Mouse (Mus musculus) ovary, adult 18-20 months (tissue): ENCODE data around the gene Atg5.

Experiments used
- DNase-seq: peaks from one replicate; pipeline ENCODE4 v3.0.0; 2022; ENCODE audit warnings: low spot score, mixed read lengths

The Atg5 gene

DNA sequence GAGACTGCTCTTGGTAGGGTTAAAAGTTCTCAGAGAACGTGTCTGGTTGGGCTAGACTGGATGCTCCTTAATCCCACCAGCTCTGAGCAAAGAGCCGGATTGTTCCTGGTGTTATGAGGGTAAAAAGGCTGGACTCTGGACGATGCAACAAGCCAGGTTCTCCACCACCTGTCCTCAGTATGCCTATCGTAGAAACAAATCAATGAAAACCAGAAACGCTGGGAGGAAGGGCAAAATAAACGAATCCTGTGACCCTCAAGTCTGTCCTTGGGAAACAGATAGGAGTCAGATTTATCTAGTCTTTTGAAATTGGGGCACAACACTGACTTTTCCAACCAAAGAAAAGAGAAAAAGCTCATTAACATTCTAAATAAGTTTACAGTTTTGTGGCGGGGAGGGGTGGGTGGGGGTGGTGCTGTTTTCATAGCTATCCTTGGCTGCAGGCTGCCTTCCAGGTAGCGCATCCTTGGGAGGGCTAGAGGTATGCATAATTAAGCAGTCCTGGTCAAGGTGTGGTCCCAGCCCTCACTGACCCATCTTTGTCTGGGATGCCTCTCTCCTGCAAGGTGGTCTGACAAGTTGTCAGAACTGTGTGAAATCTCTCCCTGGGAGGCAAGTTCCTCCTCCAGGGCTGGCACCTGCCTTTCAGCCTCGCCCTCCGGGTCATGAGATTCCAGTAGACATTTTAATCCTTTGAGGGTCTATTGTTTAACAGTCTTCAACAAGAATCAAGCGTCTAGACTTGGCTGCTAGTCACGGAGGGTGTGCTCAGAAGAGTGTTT, 123.5 kb downstream of the Atg5 start:
- DNase-seq = no peak

DNA sequence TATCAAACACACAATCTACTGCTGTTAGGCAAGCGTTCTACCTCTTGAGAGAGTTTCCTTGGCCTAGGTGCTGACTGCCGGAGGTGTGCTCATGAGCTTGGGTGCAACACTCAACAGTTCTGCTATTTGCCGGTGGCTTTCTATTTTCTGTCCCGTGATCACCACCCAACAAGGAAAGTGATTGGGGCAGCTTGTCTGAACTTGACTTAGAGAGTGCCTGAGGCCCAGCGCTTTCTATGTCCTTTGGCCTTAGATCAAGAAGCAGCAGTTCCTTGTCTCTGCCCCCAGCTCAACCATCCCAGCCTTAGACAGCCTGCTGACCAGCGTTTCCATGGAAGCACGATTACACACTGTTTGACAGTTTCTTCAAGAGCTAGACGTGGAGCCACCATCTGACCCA, 124.7 kb downstream of the Atg5 start:
- DNase-seq = no peak

DNA sequence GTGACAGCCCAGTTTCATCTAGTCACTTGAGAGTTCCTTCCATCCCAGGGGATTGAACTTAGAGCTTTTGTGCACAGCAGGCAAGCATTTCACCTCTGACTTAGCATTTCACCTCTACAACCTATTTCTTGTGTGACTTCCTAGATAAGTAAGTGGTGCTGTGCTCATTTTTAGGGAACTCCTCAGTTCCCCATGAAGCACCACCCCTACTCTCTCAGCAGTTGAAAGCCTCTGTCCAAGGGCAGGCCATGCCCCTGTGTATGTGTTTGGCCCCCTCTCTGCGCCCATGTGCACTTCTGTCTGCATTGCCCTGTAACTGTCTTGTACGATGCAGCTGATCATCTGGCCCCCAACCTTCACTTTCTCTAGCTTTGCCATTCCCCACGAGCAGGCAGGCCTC, 132.0 kb downstream of the Atg5 start:
- no peak for DNase-seq

DNA sequence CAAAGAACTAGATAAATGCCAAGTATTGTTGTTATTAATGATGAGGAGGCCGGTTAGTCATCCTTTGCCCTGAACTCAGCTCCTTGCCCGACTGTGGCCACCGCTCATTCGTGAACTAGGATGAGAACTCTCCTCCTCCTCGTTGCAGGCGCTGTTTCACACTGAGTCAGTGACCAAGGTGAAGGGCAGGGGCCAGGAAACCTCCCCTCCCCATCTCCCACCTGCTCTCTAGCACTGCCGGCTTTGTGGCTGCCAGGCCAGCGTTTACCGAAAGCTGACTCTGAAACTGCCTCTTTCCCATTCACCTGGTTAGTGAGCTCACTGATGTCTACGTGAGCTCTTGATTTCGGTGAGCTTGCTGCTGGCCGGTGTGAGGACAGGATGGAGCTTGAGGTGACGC, 132.4 kb downstream of the Atg5 start:
- DNase-seq = no peak

DNA sequence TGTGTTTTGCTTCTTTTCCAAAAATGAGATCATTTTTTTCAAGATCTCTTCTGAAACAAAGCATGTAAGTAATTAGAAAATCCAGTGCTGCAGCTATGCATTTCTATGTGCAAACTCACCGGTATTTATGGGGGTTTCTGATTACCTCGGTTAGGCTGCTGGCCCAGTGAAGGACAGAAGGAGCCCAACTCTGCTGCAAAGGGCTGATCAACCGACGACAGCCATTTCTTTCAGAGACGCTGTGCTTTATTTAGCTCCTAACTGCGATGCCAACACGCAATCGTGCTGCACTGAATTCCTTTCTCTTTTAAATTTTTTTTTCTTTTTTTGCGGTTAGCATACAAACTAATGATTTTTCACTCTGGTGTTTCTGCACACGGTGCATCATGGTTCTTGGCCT, 133.4 kb downstream of the Atg5 start:
- DNase-seq = no peak

DNA sequence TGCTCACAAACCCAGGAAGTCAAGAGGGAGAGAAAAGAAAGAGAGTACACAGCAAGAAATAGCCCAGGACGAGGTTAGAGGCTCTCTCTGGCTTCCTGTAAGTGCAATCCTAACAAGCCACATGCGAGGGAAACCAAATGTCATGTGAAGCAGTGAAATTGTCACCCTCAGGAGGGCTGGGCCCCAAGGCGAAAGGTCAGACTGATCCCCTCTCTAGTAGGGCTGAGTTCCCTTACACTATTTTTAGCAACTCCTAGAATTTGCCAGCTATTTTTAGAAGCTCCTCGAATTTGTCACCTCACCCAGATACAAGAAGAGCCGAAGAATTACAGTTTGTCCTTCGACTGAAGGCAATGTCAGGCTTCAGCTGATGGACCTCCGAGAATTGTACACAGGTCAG, 135.3 kb downstream of the Atg5 start:
- DNase-seq = no peak

DNA sequence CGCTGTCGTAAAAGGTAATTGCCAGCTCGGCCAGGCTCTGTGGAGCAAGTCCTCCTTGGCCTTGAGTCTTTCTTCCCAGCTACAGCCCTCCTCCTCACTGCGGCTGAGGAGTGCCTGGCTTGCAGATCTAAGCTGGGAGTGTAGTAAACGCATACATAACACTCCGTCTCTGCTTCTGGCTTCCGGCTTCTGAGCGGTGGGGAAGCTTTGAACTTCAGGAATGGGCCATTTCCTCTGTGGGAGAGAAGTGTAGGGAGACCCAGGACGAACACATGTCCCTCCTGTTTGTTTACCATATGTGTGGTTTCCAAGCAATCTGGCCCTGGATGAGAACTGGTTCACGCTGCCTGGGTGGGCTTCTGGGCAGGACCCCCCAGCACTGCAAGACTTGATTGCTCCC, 140.9 kb downstream of the Atg5 start:
- DNase-seq = no peak

DNA sequence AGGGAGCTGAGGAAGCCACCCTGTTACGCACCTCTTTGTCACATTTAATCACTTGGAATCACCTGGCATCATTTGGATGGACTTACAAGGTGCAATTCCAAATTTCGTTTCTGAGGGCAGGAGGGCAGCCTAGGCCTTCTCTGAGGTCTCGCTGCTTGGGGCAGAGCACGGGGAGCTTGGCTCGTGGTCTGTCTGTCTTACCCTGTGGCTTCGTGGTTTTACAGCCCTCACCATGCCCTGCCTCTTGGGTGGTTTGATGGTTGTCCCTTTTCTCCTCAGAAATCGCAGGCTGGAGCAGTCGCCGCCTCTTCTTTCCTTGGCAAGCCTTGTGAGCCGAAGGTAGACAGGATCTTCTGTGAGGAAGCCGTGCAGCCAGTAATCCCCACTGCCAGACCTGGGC, 141.8 kb downstream of the Atg5 start:
- no peak for DNase-seq
